Mouse (Mus musculus) forebrain, embryonic 14.5 days (tissue): ENCODE results near the gene Pdcl. TPM values are rescaled to one million over a fixed set of nuclear protein-coding genes. Genes with fewer than 3 reads are reported as not detected.

ENCODE experiments used
- ATAC-seq: fragments of 200-750 bp; cut with Nextera tagmentation; 2 replicates; pipeline ENCODE4 v1.8.0; 2017; ENCODE audit warnings: mild to moderate bottlenecking, moderate library complexity
- DNase-seq: peaks from one replicate; pipeline ENCODE4 v3.0.0-alpha.2; 2015; ENCODE audit warnings: low spot score
- H3K27ac ChIP-seq: fragments of 300-500 bp; sonication (generic); 2 replicates; pipeline ENCODE4 v1.5.1; 2014; ENCODE audit warnings: low read depth, mild to moderate bottlenecking, control low read depth, low read length, moderate library complexity
- H3K27me3 ChIP-seq: fragments of 300-500 bp; sonication (generic); replicated peaks from 2 replicates; pipeline ENCODE4 v1.6.1; 2014; ENCODE audit warnings: low read length, control low read depth, mixed read lengths; ENCODE audit not compliant: control insufficient read depth, insufficient read depth
- H3K36me3 ChIP-seq: fragments of 300-500 bp; sonication (generic); 2 replicates; pipeline ENCODE4 v1.6.1; 2014; ENCODE audit warnings: low read length, control low read depth; ENCODE audit not compliant: control insufficient read depth, insufficient read depth
- H3K4me1 ChIP-seq: fragments of 300-500 bp; sonication (generic); 2 replicates; pipeline ENCODE4 v1.6.1; 2014; ENCODE audit warnings: antibody characterized with exemption, low read length, control low read depth; ENCODE audit not compliant: control insufficient read depth, insufficient read depth
- H3K4me2 ChIP-seq: fragments of 300-500 bp; sonication (generic); 2 replicates; pipeline ENCODE4 v1.6.1; 2014; ENCODE audit warnings: mild to moderate bottlenecking, control low read depth, low read length
- H3K4me3 ChIP-seq: fragments of 300-500 bp; sonication (generic); 2 replicates; pipeline ENCODE4 v1.5.1; 2014; ENCODE audit warnings: low read depth, low read length, control low read depth
- H3K9ac ChIP-seq: fragments of 300-500 bp; sonication (generic); 2 replicates; pipeline ENCODE4 v1.6.1; 2014; ENCODE audit warnings: mild to moderate bottlenecking, low read length, control low read depth, moderate library complexity
- H3K9me3 ChIP-seq: fragments of 300-500 bp; sonication (generic); replicated peaks from 2 replicates; pipeline ENCODE4 v1.6.1; 2016; ENCODE audit warnings: low read length, control low read depth, mixed read lengths; ENCODE audit not compliant: control insufficient read depth
- WGBS: fragments of 180-500 bp; shearing (Covaris S2); extraction: QIAGEN DNeasy Blood & Tissue Kit; methylation state at CpG from one replicate; pipeline ENCODE4 v1.1.7; 2014; 5-methylcytosine and 5-hydroxymethylcytosine counted together
- polyA plus RNA-seq: library from polyadenylated mRNA; unstranded; fragments of >200 nt; fragmentation: Nextera tagmentation; extraction: Ambion mirVana; gene quantifications from 2 replicates; pipeline ENCODE4 v1.2.1, GENCODE M21; 2014

Gene Pdcl
- polyA plus RNA-seq, 1 experiment from 2014 or later = 84.5 TPM

DNA sequence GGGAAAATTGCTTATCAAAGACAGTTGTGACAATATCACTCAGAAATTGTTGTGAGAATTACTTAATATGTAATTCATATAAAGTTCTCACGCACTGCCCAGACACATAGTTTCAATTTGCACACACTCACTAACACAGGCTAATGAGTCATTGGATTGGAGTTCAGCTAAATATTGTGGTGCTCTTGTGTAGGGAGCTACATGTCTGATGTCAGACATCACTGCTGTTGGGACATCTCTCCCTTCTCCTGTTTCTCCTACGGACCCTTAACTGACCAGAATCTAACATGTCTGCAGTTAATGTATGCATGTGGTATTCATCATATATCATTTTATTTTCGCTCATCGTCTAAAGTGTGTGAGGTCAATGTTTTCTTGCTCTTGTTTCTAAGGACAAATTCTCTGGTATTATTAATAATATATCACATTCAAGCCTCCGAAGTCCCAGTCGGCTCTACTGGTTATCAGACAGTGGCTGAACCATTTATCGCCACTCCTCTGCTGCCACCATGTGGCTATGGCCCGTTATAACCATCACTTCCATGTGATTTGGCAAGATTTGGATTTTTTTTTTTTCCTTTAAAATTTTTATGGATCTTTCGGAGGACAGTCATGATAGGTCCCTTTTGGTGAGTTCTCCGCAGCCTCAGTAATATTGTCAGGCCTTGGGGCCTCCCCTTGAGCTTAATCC is 20.5 kb downstream of the Pdcl start:
- H3K9ac ChIP-seq = no peak overlapping the region
- no peaks in the 10 kb centered on the region for H3K9me3 ChIP-seq
- H3K4me1 ChIP-seq = no peaks in the 10 kb centered on the region
- ATAC-seq (no peak; the same call in 1 of the 2 replicates), DNase-seq (peak; percentile 69)
- H3K4me3 ChIP-seq = no peak overlapping the region
- no peaks in the 10 kb centered on the region for H3K27me3 ChIP-seq
- no peak overlapping the region for H3K4me2 ChIP-seq
- no peaks in the 10 kb centered on the region for H3K36me3 ChIP-seq
- WGBS = 59% methylated on average over 10 of the region's 10 CpGs
- H3K27ac ChIP-seq = no peak overlapping the region

GRCm38 (mm10) chr2:37333321-37333720 is 25.8 kb downstream of the Pdcl start:
- ATAC-seq = no peak
- WGBS = 82% methylated on average over 2 of the region's 2 CpGs
- no peaks in the 10 kb centered on the region for H3K27me3 ChIP-seq

DNA sequence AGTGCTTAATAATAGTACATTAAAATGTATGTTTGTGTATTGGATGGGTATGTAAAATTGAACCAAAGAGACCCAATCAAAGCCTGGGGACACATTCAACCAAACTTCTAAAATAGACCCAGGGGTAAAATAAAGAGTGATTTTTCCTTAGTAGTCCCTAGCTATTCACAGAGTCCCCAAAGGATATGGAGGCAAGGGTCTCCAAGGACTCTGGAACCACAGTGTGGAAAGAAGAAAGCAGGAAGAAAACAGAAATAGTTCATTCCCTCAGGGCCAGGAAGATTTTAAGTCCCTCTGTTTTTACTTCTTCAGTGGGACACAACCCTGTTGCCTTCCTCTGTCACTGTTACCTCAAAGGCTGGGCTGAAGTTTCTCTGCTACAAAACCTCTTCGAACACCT is 32.9 kb downstream of the Pdcl start, which contains the start of gene Olfr368:
Olfr368 (plus strand) TSS at position 301 of the 400 bp plus-strand sequence.
- H3K4me2 ChIP-seq = no peak within 1 kb of the TSS
- H3K9me3 ChIP-seq = no peaks in the 10 kb centered on the region
- H3K9ac ChIP-seq = no peak within 1 kb of the TSS
- H3K4me1 ChIP-seq = no peaks in the 10 kb centered on the region
- no peaks in the 10 kb centered on the region for H3K27me3 ChIP-seq
- ATAC-seq = no peak
- 86% methylated on average over 1 of the region's 1 CpGs for WGBS
- no peaks in the 10 kb centered on the region for H3K36me3 ChIP-seq
- H3K27ac ChIP-seq = no peak within 1 kb of the TSS
- H3K4me3 ChIP-seq = no peak within 1 kb of the TSS
- DNase-seq = no peak

More at GRCm38 (mm10) chr2:37333321-37333720, 25.8 kb downstream of the Pdcl start:
- H3K9ac ChIP-seq = no peak overlapping the region
- no peak overlapping the region for H3K27ac ChIP-seq
- H3K9me3 ChIP-seq = no peaks in the 10 kb centered on the region
- no peaks in the 10 kb centered on the region for H3K36me3 ChIP-seq
- H3K4me1 ChIP-seq = no peaks in the 10 kb centered on the region
- H3K4me2 ChIP-seq = no peak overlapping the region
- no peak overlapping the region for H3K4me3 ChIP-seq
- no peak for DNase-seq

Other genes starting within 250 kb of the Pdcl start
- gene Olfr362, start 241.4 kb downstream of the Pdcl start, polyA plus RNA-seq = not detected in 2 replicates
- not detected in 2 replicates for gene Olfr364-ps1, start 220.0 kb downstream of the Pdcl start, polyA plus RNA-seq
- not detected in 2 replicates for gene Olfr365, start 171.1 kb downstream of the Pdcl start, polyA plus RNA-seq
- not detected in 2 replicates for gene Olfr366, start 147.8 kb downstream of the Pdcl start, polyA plus RNA-seq
- not detected in 2 replicates for gene Olfr368, start 32.8 kb downstream of the Pdcl start, polyA plus RNA-seq
- gene Rc3h2, start 63.6 kb upstream of the Pdcl start, polyA plus RNA-seq = 19.2 and 24.9 TPM in 2 replicates
- gene Zbtb26, start 83.8 kb upstream of the Pdcl start, polyA plus RNA-seq = 8.5 and 8.7 TPM in 2 replicates
- 10.5 and 11.4 TPM in 2 replicates for gene Zbtb6, start 83.8 kb upstream of the Pdcl start, polyA plus RNA-seq
- gene Rabgap1, start 83.9 kb upstream of the Pdcl start, polyA plus RNA-seq = 69.6 and 85.6 TPM in 2 replicates
- gene Gpr21, start 157.0 kb upstream of the Pdcl start, polyA plus RNA-seq = 20.4 and 25.9 TPM in 2 replicates